Mouse (Mus musculus): ENCODE measurements around the gene Sufu.

Sufu gene

DNA sequence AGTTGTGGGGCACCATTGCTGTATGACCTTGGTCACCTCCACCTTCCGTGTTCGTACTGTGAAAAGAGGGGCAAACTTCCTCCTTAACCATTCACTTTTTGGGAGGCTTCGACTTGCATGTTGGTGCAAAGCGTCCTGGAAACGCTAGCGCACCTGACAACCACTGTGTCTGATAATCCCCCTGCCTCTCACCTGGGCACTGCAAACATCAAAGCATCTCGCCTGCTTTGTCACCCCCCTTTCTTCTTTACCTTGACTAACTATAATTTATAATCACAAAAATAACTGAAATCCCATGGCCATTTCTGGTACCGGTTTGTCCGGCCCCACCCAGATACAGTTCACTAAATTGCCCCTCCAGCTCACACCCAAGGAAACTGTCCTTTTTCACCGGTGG is 2.0 kb upstream of the Sufu start:
- DNase-seq (ENCODE audit: low spot score in 2 of 2), result no peak

DNA sequence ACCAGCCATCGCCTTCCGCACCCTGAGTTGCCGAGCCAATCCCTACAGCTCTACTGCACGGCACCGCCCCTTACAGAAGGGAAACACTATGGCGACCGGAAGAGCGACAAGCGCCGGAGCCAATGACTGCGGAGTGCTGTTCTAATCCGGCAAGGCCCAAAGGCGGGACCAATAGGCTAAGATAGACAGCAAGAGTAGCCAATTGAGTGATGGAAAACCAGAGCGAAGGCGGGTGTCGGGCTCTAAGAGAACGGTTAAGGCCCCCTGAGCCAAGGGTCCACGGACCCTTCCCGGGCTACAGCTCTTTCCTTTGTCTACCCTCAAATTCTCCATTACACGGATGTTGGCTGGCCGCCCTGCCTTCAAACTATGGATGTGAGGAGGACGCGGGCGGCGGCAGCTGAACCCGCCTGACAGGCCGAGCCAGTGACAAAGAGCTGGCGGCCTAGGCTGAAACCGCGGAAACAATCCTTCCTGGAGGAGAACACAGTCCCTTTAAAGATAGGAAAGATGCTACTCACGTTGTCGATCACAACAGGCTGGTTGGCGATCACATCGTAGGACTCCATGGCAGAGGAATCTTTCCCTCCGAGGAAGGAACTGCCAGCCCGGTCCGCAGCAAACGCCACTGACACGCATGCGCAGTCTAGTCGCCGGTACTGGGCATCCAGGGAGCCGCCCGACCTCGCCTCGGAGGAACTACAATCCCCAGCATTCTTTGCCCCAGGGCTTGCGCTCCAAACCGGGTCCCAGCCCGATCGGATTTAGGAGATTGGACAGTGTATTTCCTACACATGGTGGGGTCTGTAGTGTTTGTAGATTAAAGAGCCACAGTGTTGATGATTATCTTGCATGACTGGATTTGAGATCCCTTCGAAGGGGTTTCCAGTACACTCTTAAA is 1.3 kb upstream of the Sufu start, which contains the start of gene Actr1a:
TSS of gene Actr1a (minus strand) at position 640 of the 901 bp plus-strand sequence.
- peak; percentile 95 for DNase-seq (ENCODE audit: low spot score in 2 of 2)

DNA sequence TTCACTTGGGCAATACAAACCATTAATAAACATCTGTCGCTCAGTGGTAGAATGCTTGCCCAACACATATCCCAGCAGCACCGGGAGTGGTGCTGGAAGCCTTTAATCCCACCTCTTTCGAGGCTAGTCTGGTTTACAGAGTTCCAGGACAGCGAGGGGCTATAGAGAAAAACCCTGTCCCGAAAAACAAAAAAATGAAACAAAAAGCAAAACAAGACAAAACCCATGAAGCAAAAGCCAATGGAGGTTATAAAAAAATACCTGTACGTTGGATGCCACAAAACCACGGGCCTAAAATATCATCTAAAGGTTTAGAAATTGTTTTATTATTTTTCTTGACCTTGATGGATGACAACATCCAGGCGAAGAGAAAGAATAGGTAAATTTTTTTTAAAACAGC is 587 bp upstream of the Sufu start:
- DNase-seq (ENCODE audit: low spot score in 2 of 2), result no peak

DNA sequence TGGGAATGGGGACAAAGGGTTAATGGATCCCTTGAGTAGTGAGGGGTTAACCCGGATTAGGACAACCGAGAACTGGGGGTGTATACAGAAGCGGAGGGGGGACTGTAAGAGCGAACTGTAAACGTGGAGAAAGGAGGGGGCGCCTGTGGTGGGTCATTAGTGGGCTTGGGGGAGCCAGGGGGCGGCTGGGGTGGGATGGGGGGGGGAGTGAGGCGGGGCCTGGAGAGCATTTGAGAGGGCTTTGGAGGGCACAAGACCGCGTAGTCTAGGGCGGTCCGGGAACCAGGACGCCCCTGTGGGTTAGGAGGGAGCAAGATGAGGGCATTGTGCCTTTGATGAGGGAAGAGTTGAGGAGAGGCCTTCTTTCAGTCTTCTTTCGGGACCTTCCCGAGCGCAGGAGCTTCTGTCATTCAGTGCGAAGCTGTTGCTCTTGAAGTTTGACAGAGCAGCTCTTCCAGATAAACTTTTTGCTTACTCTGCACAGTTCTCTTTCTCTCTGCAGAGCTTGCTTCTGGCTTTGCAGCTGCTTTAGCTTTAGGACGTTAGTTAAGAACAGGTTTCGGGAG is 823 bp downstream of the Sufu start:
- DNase-seq (ENCODE audit: low spot score in 2 of 2), result no peak

DNA sequence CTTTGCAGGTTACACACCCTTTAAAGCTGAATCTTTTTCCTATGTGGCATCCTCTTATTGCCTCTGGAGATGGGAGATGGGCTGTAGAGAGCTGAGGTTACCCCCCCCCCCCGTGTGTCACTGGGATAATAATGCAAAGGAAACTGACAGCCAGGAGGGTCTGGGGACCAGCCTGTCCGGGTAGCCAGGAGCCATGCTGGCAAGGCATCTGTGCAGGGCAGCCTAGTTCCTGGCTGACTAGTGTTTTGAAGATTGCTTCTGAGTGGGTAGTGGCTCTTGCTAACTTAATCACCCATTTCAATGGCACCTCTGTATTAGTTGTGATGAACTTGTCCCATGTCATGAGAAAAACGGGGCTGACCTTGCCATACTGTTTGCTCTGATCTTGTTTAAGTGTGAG is 1.7 kb downstream of the Sufu start:
- DNase-seq (ENCODE audit: low spot score in 2 of 2), result no peak

DNA sequence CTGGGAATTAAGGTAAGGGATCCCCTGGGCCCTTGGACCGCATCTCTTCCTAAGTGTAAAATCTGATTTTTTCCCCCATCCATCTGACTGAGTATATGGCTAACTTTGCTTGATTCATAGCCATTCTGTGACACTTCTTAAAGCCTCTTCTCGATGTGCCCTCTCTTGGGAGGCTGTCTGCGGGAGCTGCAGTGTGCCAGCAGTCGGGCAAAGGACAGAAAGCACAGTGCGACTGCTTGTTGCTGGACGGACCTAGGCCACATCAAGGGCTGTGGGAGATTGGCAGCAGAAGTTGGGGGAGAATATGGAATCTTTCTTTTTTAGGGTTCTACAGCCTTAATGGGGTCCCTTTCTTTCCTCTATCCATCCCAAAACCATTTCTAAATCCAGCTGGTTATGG is 2.7 kb downstream of the Sufu start:
- no peak for DNase-seq (ENCODE audit: low spot score in 2 of 2)

DNA sequence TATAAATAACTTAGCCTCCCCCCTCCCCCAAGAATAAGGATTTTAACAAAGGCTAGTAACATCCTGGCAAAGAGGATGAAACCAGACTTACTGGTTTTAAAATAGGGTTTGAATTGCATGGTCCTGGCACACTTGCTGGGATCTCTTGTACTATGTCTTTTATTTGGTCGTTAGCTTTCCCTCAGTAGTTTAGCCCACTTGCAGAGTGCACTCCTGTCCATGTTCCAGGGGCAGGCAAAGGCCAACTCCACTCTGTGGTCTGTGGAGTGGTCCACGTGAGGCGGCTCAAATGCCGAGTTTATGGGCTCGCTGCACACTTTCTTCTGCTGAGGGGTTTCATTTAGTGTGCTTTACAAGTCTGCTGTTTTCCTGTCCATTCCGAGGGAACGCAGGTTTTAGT is 3.2 kb downstream of the Sufu start:
- DNase-seq (ENCODE audit: low spot score in 2 of 2), result no peak

DNA sequence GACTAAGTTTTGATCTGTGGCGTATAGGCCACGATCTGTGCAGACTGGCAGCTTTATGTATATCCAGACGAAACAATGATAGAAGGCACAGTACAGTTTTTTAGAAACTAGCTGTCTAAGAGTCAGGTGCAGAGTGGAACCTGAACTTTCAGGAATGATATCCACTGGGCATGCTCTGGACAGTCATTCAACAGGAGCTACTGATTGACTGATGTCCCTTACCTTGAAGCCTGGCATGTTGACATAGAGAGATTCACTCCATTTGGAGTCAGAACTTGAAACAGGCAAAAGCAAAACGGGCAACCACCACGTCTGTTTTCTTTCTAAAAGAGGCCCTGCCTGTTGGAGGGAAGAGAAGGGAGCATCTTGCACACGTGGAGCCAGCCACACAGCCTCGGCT is 3.9 kb downstream of the Sufu start:
- DNase-seq (ENCODE audit: low spot score in 2 of 2), result no peak

DNA sequence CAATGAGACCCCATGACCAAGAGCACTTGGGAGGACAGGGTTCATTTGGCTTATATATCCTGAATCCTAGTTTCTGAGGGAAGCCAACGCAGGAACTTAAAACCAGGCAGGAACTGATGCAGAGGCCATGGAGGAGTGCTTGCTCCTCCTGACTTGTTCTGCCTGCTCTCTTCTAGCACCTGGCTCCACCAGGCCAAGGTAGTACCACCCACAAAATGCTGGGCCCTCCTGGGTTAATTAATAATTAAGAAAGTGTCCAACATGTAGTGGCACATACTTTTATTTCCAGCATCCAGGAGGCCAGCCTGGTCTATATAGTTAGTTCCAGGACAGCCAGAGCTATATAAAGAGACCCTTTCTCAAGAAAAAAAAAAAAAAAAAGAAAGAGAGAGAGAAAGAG is 7.3 kb downstream of the Sufu start:
- DNase-seq (ENCODE audit: low spot score in 2 of 2), result no peak

DNA sequence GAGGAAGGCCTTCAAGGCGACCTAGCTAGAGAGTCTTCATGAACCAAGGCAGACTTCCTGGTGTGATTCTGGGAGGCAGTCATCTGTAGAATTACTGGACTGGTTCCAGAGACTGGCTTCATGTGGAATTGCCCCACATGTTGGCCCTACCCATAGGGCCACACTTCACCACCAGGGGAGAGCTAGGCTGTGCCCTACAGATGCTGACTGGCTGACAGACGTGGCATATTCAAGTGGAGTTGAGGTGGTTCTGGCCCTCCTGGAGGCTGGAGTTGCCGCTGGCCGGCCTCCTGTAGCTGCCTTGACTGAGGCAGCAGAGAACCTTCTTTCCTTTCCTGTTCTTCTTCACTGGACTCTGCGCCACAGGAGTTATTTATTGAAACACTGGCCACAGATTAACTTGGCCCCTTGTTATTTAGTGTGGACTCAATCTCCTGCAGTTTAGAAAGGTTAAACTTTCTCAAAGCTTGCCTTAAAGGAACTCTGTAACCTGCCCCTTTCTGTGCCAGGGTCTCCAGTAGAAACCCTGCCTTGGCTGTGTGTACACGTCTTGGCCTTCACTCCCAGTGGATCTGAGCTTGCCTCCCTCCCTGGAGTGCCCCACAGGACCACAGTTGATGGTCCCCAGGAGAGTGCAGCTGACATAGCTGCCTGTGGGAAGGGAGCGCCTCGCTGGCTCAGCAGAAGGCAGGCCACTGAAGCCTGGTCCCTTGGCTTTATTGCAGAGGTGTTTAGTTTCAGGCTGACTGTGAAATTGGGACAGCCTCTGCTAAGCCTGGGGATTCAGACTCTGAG is 10.1 kb downstream of the Sufu start:
- no peak for DNase-seq (ENCODE audit: low spot score in 2 of 2)

DNA sequence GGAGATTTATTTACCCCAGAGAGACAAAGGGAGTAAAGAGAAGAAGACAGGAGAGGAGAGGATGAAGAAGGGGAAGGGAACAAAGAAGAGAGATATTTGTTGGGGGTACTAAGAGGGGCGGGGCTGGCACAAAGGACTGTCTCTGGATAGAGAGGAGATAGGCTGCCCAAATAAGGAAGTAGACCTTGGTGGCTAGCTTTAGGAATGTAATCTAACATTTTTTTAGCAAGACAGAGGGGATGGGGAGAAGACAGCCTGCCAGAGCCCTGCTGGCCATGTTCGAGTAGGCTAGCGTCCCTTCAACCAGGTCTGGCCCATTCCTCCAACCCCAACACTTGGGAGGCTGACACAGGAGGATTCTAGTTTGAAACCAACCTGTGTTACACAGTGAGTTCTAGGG is 12.8 kb downstream of the Sufu start:
- DNase-seq (ENCODE audit: low spot score in 2 of 2), result no peak

DNA sequence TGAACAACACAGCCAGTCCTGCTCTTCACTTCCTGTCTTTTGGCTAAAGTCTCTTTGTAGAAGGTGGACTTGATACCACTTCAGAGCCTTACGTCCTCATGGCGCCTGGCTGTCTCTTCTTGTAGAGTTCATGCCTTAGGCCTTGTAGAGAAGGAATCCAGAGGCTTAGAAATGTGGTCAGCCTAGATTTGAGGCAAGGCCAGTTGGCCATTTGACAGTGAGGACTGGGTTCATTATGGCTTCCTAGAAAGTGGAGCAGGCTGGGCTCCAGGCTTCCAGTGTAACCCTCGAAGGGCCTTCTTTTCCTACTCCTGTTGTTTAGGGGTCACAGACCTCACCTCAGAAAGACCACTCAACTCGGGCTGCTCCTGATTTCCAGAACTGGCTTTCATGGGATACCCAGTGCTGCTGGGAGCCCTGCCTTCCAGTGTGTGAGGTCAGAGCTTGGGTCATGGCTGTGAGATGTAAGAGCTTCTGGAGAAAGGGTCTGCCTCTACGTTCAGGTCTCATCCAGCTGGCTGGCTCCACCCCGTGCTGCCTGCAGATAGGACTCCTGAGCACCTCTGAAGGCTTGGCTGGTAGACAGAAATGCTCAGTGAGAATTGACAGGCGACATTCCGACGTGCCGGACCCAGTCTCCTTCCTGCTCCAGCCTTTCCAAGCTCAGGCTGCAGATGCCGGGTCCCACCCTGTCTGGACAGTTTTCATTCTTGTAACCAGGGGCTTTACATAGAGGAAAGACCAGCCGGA is 15.5 kb downstream of the Sufu start:
- no peak for DNase-seq (ENCODE audit: low spot score in 2 of 2)

DNA sequence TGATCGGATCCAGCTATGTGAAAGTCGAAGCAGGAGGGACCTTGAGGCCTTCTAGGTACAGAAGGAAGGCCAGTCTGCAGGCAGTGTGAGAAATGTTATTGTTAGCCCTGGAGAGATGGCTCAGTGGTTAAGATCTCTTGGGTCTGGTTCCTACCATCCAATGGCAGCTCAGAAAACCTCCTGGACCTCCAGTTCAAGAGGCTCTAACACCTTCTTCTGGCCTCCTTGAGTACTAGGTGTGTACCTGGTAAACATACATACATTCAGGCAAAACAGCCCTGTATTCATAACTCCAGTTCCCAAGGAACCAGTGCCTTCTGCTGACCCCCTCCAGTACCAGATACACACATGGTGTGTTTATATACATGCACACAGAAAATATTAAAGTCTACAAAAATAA is 17.3 kb downstream of the Sufu start:
- DNase-seq (ENCODE audit: low spot score in 2 of 2), result no peak

DNA sequence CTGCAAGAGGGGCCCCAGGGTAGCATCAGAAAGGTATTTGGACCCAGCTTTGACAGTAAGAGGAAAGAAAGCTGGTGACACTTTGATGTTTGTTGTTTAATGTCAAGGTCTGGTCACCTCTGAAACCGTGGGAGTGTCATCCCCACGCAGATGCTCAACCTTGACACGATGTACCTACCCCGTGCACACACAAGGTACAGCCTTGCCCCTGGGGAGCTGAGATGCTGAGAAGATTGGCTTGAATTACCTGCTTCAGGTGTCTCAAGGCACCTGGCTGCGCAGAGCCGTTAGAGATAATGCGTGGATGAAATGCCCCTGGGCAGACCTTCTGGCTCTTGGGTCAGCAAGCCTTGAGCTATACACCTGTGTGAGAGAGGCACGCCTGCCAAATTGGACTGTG is 17.8 kb downstream of the Sufu start:
- no peak for DNase-seq (ENCODE audit: low spot score in 2 of 2)

DNA sequence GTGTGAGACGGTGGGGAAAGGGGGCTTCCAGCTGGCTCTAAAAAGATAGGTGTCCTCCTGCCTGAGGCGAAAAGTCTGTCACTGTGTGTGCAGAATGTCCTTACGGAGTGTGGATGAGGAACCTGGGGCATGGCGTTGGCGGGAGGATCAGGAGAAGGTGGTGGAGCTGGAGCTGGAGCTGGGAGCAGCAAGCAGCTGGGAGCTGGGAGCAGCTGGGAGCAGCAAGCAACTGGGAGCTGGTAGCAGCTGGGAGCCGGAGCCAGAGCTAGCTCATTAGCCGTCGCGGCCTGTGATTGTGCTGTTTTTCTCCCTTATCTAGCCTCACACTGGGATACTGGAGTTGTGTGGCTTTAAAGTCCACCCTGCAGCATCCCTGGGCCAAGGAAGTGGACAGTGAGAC is 19.6 kb downstream of the Sufu start:
- no peak for DNase-seq (ENCODE audit: low spot score in 2 of 2)

DNA sequence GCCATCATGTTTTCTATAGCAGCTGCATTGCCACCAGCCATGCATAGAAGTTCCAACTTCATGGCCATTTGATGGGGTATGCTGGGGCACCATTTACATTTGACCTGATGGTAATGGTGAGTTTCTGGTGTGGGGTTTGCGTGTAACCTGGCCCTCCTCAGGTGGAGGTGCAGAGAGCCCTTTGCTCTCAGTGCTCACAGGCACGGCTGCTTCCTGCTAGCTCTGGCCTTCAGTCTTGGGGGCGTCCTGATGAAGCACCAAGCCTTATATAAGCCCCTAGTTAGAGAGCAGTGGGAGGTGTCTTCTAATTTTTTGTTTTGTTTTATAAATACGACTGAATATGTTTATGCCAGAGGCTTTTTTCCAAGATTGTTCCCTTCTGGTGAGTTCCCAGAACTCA is 21.4 kb downstream of the Sufu start:
- no peak for DNase-seq (ENCODE audit: low spot score in 2 of 2)

DNA sequence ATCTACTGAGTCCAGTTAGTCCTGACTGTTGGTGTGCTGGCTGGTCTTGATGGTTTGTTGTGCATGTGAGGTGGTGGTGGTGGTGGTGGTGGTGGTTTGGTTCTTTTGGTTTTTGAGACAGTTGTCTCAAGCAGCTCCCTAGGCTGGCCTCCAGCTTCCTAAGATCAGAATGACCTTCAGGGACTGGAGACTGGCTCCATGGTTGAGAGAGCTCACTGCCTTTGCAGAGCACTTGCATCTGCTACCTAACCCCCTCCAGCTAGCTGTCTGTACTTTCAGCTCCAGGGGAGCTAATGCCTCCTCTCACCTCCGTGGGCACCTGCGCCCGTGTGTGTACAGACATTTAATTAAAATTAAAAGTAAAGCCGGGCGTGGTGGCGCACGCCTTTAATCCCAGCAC is 23.7 kb downstream of the Sufu start:
- no peak for DNase-seq (ENCODE audit: low spot score in 2 of 2)

DNA sequence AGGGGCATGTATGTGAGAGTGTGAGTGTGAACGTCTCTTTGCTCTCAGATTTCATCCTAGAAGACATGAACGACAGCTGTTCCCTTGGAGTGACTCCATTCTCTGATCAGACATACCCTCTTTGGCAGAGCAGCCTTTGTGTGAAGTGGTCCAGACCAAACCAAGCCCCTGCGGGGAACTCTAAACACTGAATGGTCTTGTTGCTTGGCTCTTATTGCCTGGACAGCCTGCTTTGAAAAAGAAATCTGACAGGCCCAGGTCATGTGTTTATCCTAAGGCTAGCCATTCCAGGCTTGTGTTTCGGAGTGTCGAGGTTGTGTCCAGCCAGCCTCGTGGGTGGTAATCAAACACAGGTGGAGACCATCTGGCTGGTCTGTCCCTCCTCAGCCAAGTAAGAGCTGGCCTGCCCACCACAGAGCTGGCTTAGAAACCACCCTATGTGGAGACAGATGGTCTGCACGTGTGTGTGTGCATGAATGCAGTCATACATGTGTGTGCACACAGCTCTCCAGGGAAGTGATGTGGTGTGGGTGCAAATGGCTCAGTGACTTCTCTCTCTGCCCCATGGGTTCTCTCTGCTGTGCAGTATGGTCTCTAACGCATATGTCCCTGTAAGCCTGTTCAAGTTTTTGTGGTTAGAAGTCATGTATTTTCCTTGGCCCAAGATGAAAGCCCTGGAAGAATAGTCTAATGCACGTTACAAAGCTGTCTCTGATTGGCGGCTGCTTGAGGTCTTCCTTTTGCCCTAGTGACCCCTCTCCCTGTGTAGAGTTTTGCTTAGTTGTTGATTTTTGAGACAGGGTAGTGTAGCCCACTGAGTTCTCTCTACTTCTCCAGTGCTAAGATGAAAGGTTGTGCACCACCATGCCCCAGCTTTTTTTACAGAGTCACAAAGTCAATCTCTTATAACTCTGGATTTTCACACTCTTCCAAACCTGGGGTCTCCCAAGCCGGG is 26.0 kb downstream of the Sufu start:
- DNase-seq (ENCODE audit: low spot score in 2 of 2), result no peak

DNA sequence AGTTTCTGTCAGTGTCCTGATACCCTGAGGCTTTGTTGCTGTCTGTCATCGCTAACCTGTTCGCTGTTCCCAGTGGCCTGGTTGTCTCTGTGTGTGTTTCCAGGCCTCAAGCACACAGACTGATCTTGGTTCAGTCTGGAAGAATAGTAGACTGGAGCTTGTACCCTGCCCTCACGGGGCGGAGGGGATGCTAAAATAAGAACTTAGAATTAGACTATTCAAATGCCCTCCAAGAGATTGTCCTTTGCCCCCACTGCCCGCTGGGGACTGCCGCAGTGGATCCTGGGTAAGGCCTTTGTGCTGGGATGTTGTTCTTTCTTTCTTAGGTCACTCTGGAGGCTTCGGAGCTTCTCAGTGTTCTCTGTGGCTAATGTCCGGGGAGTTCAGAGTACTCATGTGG is 28.6 kb downstream of the Sufu start:
- no peak for DNase-seq (ENCODE audit: low spot score in 2 of 2)

DNA sequence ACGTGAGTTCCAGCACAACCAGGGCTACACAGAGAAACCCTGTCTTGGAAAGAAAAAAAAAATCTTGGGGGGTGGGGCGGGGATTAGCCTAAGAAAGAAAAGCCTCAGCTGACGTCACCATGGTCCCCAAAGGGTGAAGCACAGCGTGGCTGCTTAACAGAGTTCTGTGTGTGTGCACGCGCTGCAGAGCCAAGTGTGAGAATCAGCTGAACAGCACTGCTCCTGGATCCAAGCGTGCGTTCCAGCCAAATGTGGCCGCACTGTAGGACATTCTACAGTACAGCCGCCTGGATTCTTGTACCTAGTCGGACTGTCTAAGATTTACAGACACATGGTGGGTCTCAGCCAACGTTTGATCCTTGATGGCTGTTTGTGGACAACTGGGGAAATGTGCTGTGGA is 29.8 kb downstream of the Sufu start:
- DNase-seq (ENCODE audit: low spot score in 2 of 2), result no peak

DNA sequence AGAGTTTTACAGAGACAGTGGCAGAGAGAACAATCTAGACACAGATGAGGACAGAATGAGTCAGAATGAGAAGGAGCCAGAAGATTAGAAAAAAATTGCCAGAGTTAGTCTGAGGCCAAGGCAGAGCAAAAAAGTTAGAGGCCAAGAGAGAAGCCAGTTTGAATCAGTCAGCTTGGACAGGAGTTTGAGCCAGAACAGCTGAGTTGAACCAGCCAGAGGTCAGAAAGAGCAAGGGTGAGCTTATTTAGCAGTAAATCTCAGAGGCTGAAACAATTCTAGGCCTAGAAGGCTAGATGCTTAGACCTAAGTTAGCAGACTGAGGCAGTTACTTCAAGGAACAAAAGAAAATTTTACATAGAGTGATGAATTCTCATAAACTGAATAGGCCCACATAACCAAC is 32.6 kb downstream of the Sufu start:
- DNase-seq (ENCODE audit: low spot score in 2 of 2), result no peak

All from frontal cortex, postnatal 14 days (tissue).